Mouse (Mus musculus): ENCODE measurements at regions not wholly inside any gene's neighbourhood (a gene's known extent, or its start where the extent isn't known, plus 50 kb on each side); places are given as distances from the start of the nearest gene placed in this dataset.

DNA sequence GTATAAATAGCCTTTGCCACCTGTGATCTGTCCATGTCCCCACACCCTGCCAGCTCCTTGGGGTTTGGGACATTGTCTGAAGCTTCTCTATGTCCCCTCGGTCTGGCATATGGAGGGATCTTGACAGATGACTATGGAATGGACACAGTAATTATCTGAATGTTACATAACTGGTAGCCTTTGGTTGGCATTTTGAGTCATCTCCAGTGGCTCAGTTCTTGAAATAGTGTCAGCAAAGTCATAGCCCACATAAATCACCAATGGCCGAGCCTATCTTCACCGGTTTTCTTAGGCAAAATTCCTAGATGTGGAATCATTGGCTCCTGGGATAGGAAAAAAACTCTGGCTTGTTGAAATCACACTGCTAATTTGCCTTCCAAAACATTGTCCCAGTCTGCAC, 67.3 kb upstream of the Ephb1 start:
- Histone ChIP-seq H3K36me3 (ENCODE audit: control insufficient read depth, insufficient read depth, low read length) (no peaks in the 10 kb centered on the region), H3K4me3 (ENCODE audit: low read length) (no peak overlapping the region), H3K9ac (ENCODE audit: low read length) (no peak overlapping the region), H3K9me3 (ENCODE audit: control insufficient read depth, low read length) (peaks cover 5% of the 10 kb centered on the region), H3K4me1 (replicated peaks; ENCODE audit: control insufficient read depth, insufficient read depth, low read length) (peaks cover 3% of the 10 kb centered on the region; the same call in 1 of the 2 replicates), H3K27me3 (ENCODE audit: control insufficient read depth, insufficient read depth, low read depth, low read length) (no peaks in the 10 kb centered on the region), H3K4me2 (ENCODE audit: low read depth, low read length) (no peak overlapping the region), H3K27ac (ENCODE audit: low read length) (no peak overlapping the region)
- no peak for ATAC-seq (ENCODE audit: low read depth)
- 80% methylated on average over 3 of the region's 3 CpGs for WGBS

DNA sequence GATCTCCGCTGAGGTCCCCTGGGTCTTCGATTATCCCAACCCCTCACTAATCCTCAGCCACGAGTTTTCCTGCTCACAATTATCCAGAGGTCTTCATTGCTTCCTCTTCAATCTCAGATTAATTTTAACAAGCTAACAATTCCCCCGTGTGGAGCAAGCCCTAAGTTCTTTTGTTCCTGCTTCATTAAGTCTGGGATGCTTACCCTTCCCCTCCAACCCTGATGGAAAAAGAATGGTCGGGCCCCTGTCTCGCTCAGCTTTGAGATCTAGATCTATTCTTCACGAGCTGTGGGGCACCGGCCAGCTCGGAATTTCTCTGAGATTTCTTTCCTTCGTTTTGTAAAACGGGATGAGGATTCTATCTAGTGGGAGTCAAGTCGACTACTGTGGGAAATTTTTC, 65.7 kb upstream of the Ephb1 start:
- Histone ChIP-seq H3K27me3 (ENCODE audit: control insufficient read depth, insufficient read depth, low read depth, low read length) (no peaks in the 10 kb centered on the region), H3K9ac (ENCODE audit: low read length) (no peak overlapping the region), H3K4me1 (replicated peaks; ENCODE audit: control insufficient read depth, insufficient read depth, low read length) (peaks cover 3% of the 10 kb centered on the region; the same call in 1 of the 2 replicates), H3K9me3 (ENCODE audit: control insufficient read depth, low read length) (peaks cover 7% of the 10 kb centered on the region), H3K4me3 (ENCODE audit: low read length) (no peak overlapping the region), H3K27ac (ENCODE audit: low read length) (no peak overlapping the region), H3K4me2 (ENCODE audit: low read depth, low read length) (no peak overlapping the region), H3K36me3 (ENCODE audit: control insufficient read depth, insufficient read depth, low read length) (no peaks in the 10 kb centered on the region)
- ATAC-seq (ENCODE audit: low read depth): no peak
- 32% methylated on average over 12 of the region's 12 CpGs for WGBS

DNA sequence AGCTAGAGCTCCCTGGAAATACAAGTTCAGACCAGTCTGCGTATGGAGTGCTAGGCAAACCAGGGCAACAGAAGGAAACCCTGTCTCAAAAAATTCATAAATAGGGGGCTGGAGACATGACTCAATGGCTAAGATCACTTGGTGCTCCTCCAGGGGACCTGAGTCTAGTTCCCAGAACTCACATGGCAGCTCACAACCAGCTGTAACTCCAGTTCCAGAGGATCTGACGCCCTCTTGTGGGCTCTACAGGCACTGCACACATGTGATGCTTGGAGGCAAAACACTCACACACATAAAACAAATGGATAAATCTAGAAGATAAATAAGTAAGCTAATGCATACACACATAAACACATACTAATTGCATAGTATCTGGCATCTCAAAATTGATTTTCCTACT, 59.1 kb upstream of the Ephb1 start:
- Histone ChIP-seq H3K9ac (ENCODE audit: low read length) (no peak overlapping the region), H3K27me3 (ENCODE audit: control insufficient read depth, insufficient read depth, low read depth, low read length) (no peaks in the 10 kb centered on the region), H3K36me3 (ENCODE audit: control insufficient read depth, insufficient read depth, low read length) (no peaks in the 10 kb centered on the region), H3K27ac (ENCODE audit: low read length) (no peak overlapping the region), H3K4me1 (replicated peaks; ENCODE audit: control insufficient read depth, insufficient read depth, low read length) (no peaks in the 10 kb centered on the region), H3K4me2 (ENCODE audit: low read depth, low read length) (no peak overlapping the region), H3K9me3 (ENCODE audit: control insufficient read depth, low read length) (peaks cover 7% of the 10 kb centered on the region), H3K4me3 (ENCODE audit: low read length) (no peak overlapping the region)
- 55% methylated on average over 2 of the region's 2 CpGs for WGBS
- no peak for ATAC-seq (ENCODE audit: low read depth)

DNA sequence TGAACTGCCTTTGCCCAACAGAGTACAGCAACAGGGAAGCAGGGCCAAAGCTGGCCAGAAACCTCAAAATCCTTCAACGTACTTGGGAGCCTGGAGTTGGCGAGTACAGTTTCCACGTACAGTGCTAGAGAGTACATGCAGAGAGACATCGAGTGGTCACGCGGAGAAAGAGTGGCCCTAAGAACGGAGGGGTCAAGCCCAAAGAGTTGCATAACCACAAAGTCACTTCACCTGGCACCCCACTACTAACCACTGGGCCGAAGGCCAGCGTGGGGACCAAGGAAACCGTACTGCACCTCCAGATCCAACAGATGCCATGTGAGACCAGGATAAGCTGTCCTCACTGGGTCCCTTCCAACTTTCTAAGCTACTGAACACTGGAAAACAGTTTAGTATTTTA, 56.2 kb upstream of the Ephb1 start:
- Histone ChIP-seq H3K4me2 (ENCODE audit: low read depth, low read length) (no peak overlapping the region), H3K9me3 (ENCODE audit: control insufficient read depth, low read length) (no peaks in the 10 kb centered on the region), H3K27ac (ENCODE audit: low read length) (no peak overlapping the region), H3K4me1 (replicated peaks; ENCODE audit: control insufficient read depth, insufficient read depth, low read length) (no peaks in the 10 kb centered on the region), H3K4me3 (ENCODE audit: low read length) (no peak overlapping the region), H3K36me3 (ENCODE audit: control insufficient read depth, insufficient read depth, low read length) (no peaks in the 10 kb centered on the region), H3K9ac (ENCODE audit: low read length) (no peak overlapping the region), H3K27me3 (ENCODE audit: control insufficient read depth, insufficient read depth, low read depth, low read length) (no peaks in the 10 kb centered on the region)
- ATAC-seq (ENCODE audit: low read depth): no peak
- 81% methylated on average over 10 of the region's 10 CpGs for WGBS

DNA sequence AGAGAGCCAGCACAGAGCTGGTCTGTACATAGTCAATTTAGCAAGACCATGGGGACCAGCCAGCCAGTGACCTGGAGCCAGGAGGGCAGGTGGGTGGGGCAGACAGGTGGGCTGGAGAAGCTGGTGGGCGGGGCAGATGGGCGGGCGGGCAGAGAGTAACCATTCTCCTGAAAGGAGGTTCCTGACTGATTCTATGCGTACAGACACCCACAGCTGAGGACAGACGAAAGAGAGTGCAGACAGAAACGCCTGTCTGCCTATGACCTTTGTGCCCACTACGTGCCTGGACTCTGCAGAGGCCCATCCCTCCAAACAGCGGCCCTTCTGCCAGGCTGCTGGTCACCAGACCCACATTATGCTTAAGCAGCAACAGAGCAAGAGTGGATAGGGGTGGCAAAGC, 51.5 kb upstream of the Ephb1 start:
- Histone ChIP-seq H3K4me1 (replicated peaks; ENCODE audit: control insufficient read depth, insufficient read depth, low read length) (no peaks in the 10 kb centered on the region), H3K36me3 (ENCODE audit: control insufficient read depth, insufficient read depth, low read length) (no peaks in the 10 kb centered on the region), H3K4me3 (ENCODE audit: low read length) (no peak overlapping the region), H3K9me3 (ENCODE audit: control insufficient read depth, low read length) (no peaks in the 10 kb centered on the region), H3K4me2 (ENCODE audit: low read depth, low read length) (no peak overlapping the region), H3K27me3 (ENCODE audit: control insufficient read depth, insufficient read depth, low read depth, low read length) (no peaks in the 10 kb centered on the region), H3K9ac (ENCODE audit: low read length) (no peak overlapping the region), H3K27ac (ENCODE audit: low read length) (no peak overlapping the region)
- peak; percentile 26; the same call in 1 of the 2 replicates for ATAC-seq (ENCODE audit: low read depth)
- WGBS: 9% methylated on average over 5 of the region's 8 CpGs

All from lung, embryonic 16.5 days (tissue).